Mouse (Mus musculus) heart, embryonic 14.5 days (tissue): ENCODE results near the gene Grk5. TPM values are rescaled to one million over a fixed set of nuclear protein-coding genes. Genes with fewer than 3 reads are reported as not detected.

Experiments used
- ATAC-seq: fragments of 200-750 bp; cut with Nextera tagmentation; 2 replicates; pipeline ENCODE4 v1.8.0; 2017; ENCODE audit warnings: low read depth, moderate TSS enrichment; ENCODE audit not compliant: insufficient number of reproducible peaks, insufficient read depth, low FRiP score
- H3K27ac ChIP-seq, 2 experiments: fragments of 200-500 bp in 1 of 2; fragments of 300-500 bp in 1 of 2; sonication (generic) in 1 of 2; replicated peaks in 1 of 2; 2 replicates each; pipeline ENCODE4 v1.5.1; 2012 to 2014; ENCODE audit warnings: low read depth in 2 of 2, low read length in 2 of 2, control low read depth in 1 of 2, mild to moderate bottlenecking in 1 of 2, mixed read lengths in 1 of 2; ENCODE audit not compliant: control insufficient read depth in 1 of 2, insufficient read depth in 1 of 2
- H3K27me3 ChIP-seq: fragments of 300-500 bp; sonication (generic); 2 replicates; pipeline ENCODE4 v1.6.1; 2014; ENCODE audit warnings: mild to moderate bottlenecking, low read length, control low read depth; ENCODE audit not compliant: control insufficient read depth, insufficient read depth
- H3K36me3 ChIP-seq: fragments of 300-500 bp; sonication (generic); 2 replicates; pipeline ENCODE4 v1.6.1; 2014; ENCODE audit warnings: mild to moderate bottlenecking, control low read depth, low read length, mixed read lengths; ENCODE audit not compliant: control insufficient read depth, insufficient read depth
- H3K4me1 ChIP-seq, 2 experiments: fragments of 200-500 bp in 1 of 2; fragments of 300-500 bp in 1 of 2; sonication (generic) in 1 of 2; 2 replicates each; pipeline ENCODE4 v1.6.1; 2012 to 2014; ENCODE audit warnings: low read length in 2 of 2, control low read depth in 1 of 2, mixed read lengths in 1 of 2; ENCODE audit not compliant: control insufficient read depth in 2 of 2, insufficient read depth in 2 of 2
- H3K4me2 ChIP-seq: fragments of 300-500 bp; sonication (generic); 2 replicates; pipeline ENCODE4 v1.6.1; 2014; ENCODE audit warnings: mild to moderate bottlenecking, low read length
- H3K4me3 ChIP-seq, 2 experiments: fragments of 200-500 bp in 1 of 2; fragments of 300-500 bp in 1 of 2; sonication (generic) in 1 of 2; 2 replicates each; pipeline ENCODE4 v1.5.1; 2012 to 2014; ENCODE audit warnings: low read length in 2 of 2, mild to moderate bottlenecking in 2 of 2, control low read depth in 1 of 2, low read depth in 1 of 2, moderate library complexity in 1 of 2; ENCODE audit not compliant: control insufficient read depth in 1 of 2, insufficient read depth in 1 of 2
- H3K9ac ChIP-seq: fragments of 300-500 bp; sonication (generic); 2 replicates; pipeline ENCODE4 v1.6.1; 2014; ENCODE audit warnings: mild to moderate bottlenecking, low read length
- H3K9me3 ChIP-seq: fragments of 300-500 bp; sonication (generic); 2 replicates; pipeline ENCODE4 v1.6.1; 2016; ENCODE audit warnings: low read length, control low read depth; ENCODE audit not compliant: control insufficient read depth
- WGBS: fragments of 180-500 bp; shearing (Covaris S2); extraction: QIAGEN DNeasy Blood & Tissue Kit; methylation state at CpG from one replicate; pipeline ENCODE4 v1.1.7; 2014; 5-methylcytosine and 5-hydroxymethylcytosine counted together
- polyA plus RNA-seq: library from polyadenylated mRNA; unstranded; fragments of >200 nt; fragmentation: Nextera tagmentation; extraction: Ambion mirVana; gene quantifications from 2 replicates; pipeline ENCODE4 v1.2.1, GENCODE M21; 2014

Grk5 gene
- polyA plus RNA-seq, 1 experiment from 2014 or later: 4.5 TPM

DNA sequence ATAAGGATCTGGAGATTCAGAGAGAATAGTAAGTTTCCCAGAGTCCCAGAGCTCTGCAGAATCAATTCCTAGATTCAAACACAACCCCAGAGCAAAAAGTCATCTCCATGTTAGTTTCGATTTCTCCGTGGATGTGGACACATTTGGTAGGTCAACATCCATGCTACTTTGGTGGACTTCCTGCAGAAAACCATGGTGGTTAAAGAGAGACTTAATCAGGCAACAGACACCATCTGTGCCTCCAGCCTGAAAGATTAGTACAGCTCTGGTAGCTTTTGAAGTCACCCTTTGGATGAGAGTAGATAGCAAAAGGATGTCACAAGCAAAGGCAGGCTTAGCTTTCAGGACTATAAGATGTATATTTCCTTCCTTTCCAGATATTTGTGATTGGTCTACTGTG is 111.4 kb downstream of the Grk5 start:
- ATAC-seq: no peak
- 84% methylated on average over 2 of the region's 2 CpGs for WGBS

DNA sequence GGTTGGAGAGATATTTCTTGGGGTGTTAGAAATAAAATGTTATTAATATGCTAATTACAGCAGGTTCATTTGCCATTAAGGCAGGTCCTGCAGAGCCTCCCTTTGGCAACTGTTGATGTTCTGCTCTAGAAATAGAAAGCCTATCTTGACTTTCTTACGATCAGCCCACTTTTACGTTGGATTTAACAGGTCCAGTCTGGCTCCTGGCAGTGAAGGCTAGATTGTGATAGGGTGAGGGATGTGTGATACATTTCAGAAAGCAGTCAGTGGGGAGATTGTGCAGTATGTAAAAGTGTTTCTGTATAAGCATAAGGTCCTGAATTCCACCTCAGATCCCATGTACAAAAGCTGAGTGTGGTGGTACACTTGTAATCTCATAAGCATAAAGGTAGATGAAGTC is 119.7 kb downstream of the Grk5 start:
- no peaks in the 10 kb centered on the region for H3K9me3 ChIP-seq
- H3K9ac ChIP-seq: no peak overlapping the region
- no peak for ATAC-seq
- H3K36me3 ChIP-seq: no peaks in the 10 kb centered on the region
- WGBS: 7% methylated on average over 2 of the region's 2 CpGs
- H3K4me2 ChIP-seq: 0 out of 2 replicates have a peak overlapping the region, but pooled peaks have one; percentile 17
- peak overlapping the region; percentile 51 to 53 for H3K27ac ChIP-seq
- no peaks in the 10 kb centered on the region for H3K27me3 ChIP-seq
- no peak overlapping the region for H3K4me3 ChIP-seq
- H3K4me1 ChIP-seq: peaks cover 7 to 10% of the 10 kb centered on the region in 2 experiments

More for the DNA sequence above, 111.4 kb downstream of the Grk5 start:
- no peaks in the 10 kb centered on the region for H3K9me3 ChIP-seq
- H3K9ac ChIP-seq: no peak overlapping the region
- H3K4me1 ChIP-seq: peaks cover 7 to 24% of the 10 kb centered on the region in 2 experiments
- H3K4me3 ChIP-seq: no peak overlapping the region
- H3K27me3 ChIP-seq: no peaks in the 10 kb centered on the region
- no peak overlapping the region for H3K4me2 ChIP-seq
- no peak overlapping the region for H3K27ac ChIP-seq
- H3K36me3 ChIP-seq: no peaks in the 10 kb centered on the region

DNA sequence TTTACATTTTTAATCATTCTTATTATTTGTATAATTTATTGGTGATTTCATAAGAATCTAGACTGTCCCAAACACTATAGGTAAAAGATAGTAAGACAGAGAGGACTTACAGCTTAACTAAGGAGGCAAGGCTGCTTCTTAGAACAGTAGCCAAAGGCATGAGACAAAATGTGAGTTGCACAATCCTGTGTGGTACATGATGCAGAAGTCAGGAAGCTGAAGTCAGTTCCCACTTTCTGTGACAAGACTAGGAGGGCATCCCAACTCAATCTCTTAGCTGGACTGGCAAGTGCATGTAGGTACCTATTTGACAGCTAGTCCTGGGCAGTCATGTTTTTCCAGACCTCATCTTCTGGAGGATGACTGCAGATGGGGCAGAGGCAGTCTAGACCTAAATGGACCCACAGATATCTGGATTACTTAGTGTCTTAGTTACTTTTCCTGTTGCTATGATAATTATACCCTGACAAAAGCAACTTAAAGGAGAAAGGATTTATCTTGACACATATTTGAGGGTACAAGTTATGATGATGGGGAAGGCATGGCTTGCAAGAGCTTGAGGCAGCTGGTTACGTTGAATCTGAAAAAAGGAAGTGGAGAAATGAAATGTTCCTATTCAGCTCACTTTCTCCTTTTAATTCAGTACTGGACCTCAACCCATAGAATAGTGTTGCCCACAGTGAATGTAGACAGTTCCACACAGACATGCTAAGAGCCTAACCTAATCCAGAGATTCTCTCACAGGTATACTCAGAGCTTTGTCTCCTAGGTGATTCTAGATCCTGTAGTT is 128.1 kb downstream of the Grk5 start:
- Histone ChIP-seq H3K9me3 (no peaks in the 10 kb centered on the region), H3K9ac (no peak overlapping the region), H3K4me1 (peaks cover 0 to 15% of the 10 kb centered on the region in 2 experiments; a peak in 2 of 4 replicates), H3K4me3 (no peak overlapping the region), H3K27me3 (no peaks in the 10 kb centered on the region), H3K4me2 (no peak overlapping the region), H3K27ac (no peak overlapping the region), H3K36me3 (no peaks in the 10 kb centered on the region)
- WGBS: 96% methylated on average over 1 of the region's 1 CpGs
- ATAC-seq: no peak

DNA sequence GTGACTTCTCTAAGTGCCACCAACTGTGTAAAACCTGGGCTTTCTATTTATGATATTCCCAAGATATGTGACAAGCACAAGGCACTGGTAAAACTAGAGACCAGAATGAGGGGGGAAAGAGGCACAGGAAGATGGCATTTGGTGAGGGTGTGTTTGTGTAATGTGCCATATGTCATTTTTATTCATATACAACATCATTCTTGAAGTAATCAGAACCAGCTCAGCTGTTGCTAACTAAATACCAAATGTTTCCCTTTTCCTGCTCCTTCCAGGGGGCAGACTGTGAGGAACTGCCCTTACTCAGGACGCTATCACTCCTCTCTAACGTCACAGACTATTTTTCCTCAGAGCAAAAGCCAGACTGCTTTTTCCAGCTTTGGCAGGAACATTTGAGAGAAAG is 132.0 kb downstream of the Grk5 start:
- H3K27ac ChIP-seq: peak overlapping the region; percentile 43 to 62; a peak in 3 of 4 replicates
- no peaks in the 10 kb centered on the region for H3K27me3 ChIP-seq
- no peaks in the 10 kb centered on the region for H3K36me3 ChIP-seq
- H3K9me3 ChIP-seq: no peaks in the 10 kb centered on the region
- no peak for ATAC-seq
- 51% methylated on average over 2 of the region's 2 CpGs for WGBS
- H3K4me3 ChIP-seq: no peak overlapping the region
- H3K4me2 ChIP-seq: no peak overlapping the region
- H3K4me1 ChIP-seq: peaks cover 0 to 15% of the 10 kb centered on the region in 2 experiments; a peak in 2 of 4 replicates
- no peak overlapping the region for H3K9ac ChIP-seq

DNA sequence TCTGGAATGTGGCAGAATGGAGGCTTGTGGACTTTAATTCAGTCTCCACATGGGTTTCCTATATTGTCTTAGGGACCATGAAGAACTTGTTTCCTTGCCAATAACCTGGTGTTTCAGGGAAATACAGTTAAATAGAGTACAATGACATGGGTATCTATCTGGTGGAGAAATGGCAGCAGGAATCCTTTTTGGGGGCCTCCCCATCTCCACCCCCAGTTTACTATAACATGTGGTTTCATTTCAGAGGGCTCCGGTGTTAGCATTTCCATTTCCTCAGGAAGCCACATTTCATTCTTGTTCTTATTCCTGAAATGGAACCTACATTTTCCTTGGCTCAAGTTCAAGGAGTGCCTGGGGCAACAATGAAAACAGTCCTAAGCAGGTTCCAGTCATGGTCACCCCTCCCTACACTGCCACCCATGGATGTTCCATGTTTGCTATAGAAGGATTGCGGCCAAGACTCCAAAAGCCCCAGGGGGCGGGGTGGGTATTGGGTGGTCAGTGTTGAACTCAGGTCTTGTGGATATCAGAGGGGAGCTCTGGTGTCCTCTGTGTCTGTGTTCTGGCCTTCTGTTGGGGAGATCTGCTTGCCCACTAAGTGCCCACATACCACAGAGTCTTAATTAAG is 132.5 kb downstream of the Grk5 start:
- peak overlapping the region; percentile 43 to 62; a peak in 3 of 4 replicates for H3K27ac ChIP-seq
- no peaks in the 10 kb centered on the region for H3K9me3 ChIP-seq
- no peak overlapping the region for H3K4me2 ChIP-seq
- peaks cover 0 to 15% of the 10 kb centered on the region in 2 experiments; a peak in 2 of 4 replicates for H3K4me1 ChIP-seq
- WGBS: 84% methylated on average over 3 of the region's 3 CpGs
- H3K27me3 ChIP-seq: no peaks in the 10 kb centered on the region
- H3K4me3 ChIP-seq: no peak overlapping the region
- no peaks in the 10 kb centered on the region for H3K36me3 ChIP-seq
- ATAC-seq: no peak
- no peak overlapping the region for H3K9ac ChIP-seq

DNA sequence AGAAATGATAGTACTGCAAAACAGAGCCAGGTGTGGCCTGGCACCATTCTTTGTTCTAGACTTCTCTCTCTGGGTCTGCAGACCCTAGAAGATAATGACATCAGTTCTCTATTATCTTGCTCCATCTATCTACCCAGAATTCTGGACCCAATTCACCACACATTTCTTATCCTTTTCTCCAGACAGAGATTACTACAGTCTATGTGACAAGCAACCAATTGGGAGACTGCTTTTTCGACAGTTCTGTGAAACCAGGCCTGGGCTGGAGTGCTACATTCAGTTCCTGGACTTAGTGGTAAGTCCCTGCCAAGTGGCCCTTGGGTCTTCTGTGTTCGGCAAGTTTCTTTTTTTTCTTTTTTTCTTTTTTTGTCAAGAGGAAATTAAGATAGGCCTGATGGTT is 142.0 kb downstream of the Grk5 start:
- Histone ChIP-seq H3K4me1 (peaks cover 5 to 12% of the 10 kb centered on the region in 2 experiments; a peak in 3 of 4 replicates), H3K9ac (no peak overlapping the region), H3K9me3 (no peaks in the 10 kb centered on the region), H3K27ac (no peak overlapping the region), H3K4me2 (no peak overlapping the region), H3K4me3 (no peak overlapping the region), H3K36me3 (0 out of 2 replicates have a peak, but pooled peaks cover 3% of the 10 kb centered on the region), H3K27me3 (no peaks in the 10 kb centered on the region)
- ATAC-seq: no peak
- 58% methylated on average over 2 of the region's 2 CpGs for WGBS

DNA sequence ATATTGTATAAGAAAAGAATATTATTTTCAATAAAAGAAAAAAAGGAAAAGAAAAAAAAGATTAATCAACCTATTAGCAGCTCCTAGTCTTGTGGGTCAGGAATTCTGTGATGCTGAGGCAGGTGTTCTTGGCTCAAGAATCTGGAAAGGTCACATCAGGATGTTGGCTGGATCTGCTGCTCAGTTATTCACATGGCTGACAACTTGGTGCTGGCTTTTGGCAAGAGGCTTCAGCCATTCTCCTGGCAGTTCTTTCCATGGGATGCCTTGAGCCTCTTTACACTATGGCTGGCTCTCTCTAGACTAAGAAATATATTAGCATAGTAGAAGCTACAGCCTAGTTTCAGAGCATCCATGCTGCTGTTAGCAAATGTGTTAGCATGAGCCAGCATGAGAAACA is 149.6 kb downstream of the Grk5 start:
- Histone ChIP-seq H3K9me3 (no peaks in the 10 kb centered on the region), H3K4me1 (no peaks in the 10 kb centered on the region), H3K4me3 (no peak overlapping the region), H3K4me2 (no peak overlapping the region), H3K36me3 (peaks cover 8% of the 10 kb centered on the region), H3K9ac (no peak overlapping the region), H3K27me3 (no peaks in the 10 kb centered on the region), H3K27ac (no peak overlapping the region)
- ATAC-seq: no peak
